Mouse (Mus musculus) limb, embryonic 11.5 days (tissue): ENCODE measurements around the gene Gtf3c5. TPM values are rescaled to one million over a fixed set of nuclear protein-coding genes. Genes with fewer than 3 reads are reported as not detected.
A peak's percentile ranks its signal among the peaks of the same experiment; 100 is the strongest.

Source experiments
- ATAC-seq: fragments of 200-750 bp; cut with Nextera tagmentation; 2 replicates; pipeline ENCODE4 v1.8.0; 2017; ENCODE audit warnings: low read depth; ENCODE audit not compliant: insufficient number of reproducible peaks, low FRiP score, low TSS enrichment
- DNase-seq: peaks from one replicate; pipeline ENCODE4 v3.0.0-alpha.2; 2015; ENCODE audit warnings: low spot score
- H3K27ac ChIP-seq: fragments of 300-500 bp; sonication (generic); replicated peaks from 2 replicates; pipeline ENCODE4 v1.5.1; 2014; ENCODE audit warnings: low read depth, mild to moderate bottlenecking, low read length
- H3K27me3 ChIP-seq: fragments of 300-500 bp; sonication (generic); 2 replicates; pipeline ENCODE4 v1.6.1; 2014; ENCODE audit warnings: mild to moderate bottlenecking, low read length, mixed read lengths; ENCODE audit not compliant: control insufficient read depth, insufficient read depth
- H3K36me3 ChIP-seq: fragments of 300-500 bp; sonication (generic); 2 replicates; pipeline ENCODE4 v1.6.1; 2014; ENCODE audit warnings: mild to moderate bottlenecking, low read length, moderate library complexity, mixed read lengths; ENCODE audit not compliant: control insufficient read depth, insufficient read depth
- H3K4me1 ChIP-seq: fragments of 300-500 bp; sonication (generic); 2 replicates; pipeline ENCODE4 v1.6.1; 2014; ENCODE audit warnings: low read length, mixed read lengths; ENCODE audit not compliant: control insufficient read depth, insufficient read depth
- H3K4me2 ChIP-seq: fragments of 300-500 bp; sonication (generic); 2 replicates; pipeline ENCODE4 v1.6.1; 2014; ENCODE audit warnings: low read depth, mild to moderate bottlenecking, moderate library complexity; ENCODE audit not compliant: severe bottlenecking
- H3K4me3 ChIP-seq: fragments of 300-500 bp; sonication (generic); 2 replicates; pipeline ENCODE4 v1.5.1; 2014; ENCODE audit warnings: low read depth, low read length
- H3K9ac ChIP-seq: fragments of 300-500 bp; sonication (generic); 2 replicates; pipeline ENCODE4 v1.6.1; 2014; ENCODE audit warnings: mild to moderate bottlenecking, low read length
- H3K9me3 ChIP-seq: fragments of 300-500 bp; sonication (generic); 2 replicates; pipeline ENCODE4 v1.6.1; 2016; ENCODE audit warnings: low read length; ENCODE audit not compliant: control insufficient read depth
- WGBS: fragments of 180-500 bp; shearing (Covaris S2); extraction: QIAGEN DNeasy Blood & Tissue Kit; methylation state at CpG from one replicate; pipeline ENCODE4 v1.1.7; 2014; 5-methylcytosine and 5-hydroxymethylcytosine counted together
- polyA plus RNA-seq: library from polyadenylated mRNA; unstranded; fragments of >200 nt; fragmentation: Nextera tagmentation; extraction: Ambion mirVana; gene quantifications from 2 replicates; pipeline ENCODE4 v1.2.1, GENCODE M21; 2014

Gene Gtf3c5
- polyA plus RNA-seq, 1 experiment from 2014 or later: 48.6 TPM

DNA sequence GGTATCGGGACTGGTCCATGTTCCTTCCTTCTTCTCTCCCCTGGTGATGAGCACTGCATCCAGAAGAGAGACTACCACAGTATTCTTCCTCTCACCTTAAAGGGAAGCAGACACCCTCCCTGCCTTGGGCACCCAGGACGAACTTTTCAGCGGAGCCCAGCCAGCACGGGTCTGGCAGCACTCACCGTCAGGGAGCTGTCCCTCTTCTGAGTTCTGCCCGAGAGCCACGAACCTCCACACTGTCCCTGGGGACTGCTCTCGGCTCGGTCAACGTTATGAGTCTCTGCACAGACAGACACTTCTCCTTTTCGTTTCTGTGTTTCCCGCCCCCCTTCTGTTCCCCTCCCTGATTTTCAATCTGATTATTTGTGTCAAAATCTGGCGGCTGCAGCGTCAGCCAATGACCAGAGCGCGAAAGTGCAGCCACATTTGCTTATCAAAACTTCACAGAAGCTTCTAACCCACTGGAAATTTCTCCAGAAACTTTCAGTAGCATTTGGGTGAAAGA lies 38.2 kb upstream of the Gtf3c5 start, which contains the start of gene Gfi1b:
TSS of gene Gfi1b (minus strand) at position 319 of the 508 bp plus-strand sequence.
- ATAC-seq (no peak), DNase-seq (peak; percentile 36)
- Histone ChIP-seq H3K9me3 (no peaks in the 10 kb centered on the region), H3K27me3 (peaks cover 20% of the 10 kb centered on the region), H3K4me3 (no peak within 1 kb of the TSS), H3K4me2 (no peak within 1 kb of the TSS), H3K36me3 (no peaks in the 10 kb centered on the region), H3K27ac (no peak within 1 kb of the TSS), H3K9ac (no peak within 1 kb of the TSS), H3K4me1 (no peaks in the 10 kb centered on the region)
- WGBS: 7% methylated on average over 16 of the region's 16 CpGs

DNA sequence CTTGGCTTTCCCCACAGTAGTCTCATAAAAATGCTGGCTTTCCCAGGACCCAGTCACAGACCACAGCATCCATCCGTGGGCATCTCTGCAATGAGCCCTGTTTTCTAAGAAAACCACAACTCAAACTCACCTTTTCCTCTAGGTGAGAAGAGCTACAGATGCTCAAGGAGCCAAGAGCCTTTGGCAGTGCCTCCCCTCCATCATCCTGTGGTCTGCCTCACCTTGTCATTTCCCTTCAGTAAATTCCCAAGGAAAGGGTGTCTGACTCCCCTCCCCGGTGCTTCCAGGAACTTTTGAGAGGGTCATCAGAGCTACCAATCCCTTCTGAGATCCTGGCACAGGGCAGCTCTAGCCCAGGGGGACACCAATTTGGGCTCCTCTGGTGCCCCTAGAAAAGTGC lies 37.6 kb upstream of the Gtf3c5 start:
- H3K4me1 ChIP-seq: no peaks in the 10 kb centered on the region
- no peak overlapping the region for H3K9ac ChIP-seq
- no peak for ATAC-seq
- H3K4me3 ChIP-seq: no peak overlapping the region
- no peaks in the 10 kb centered on the region for H3K36me3 ChIP-seq
- H3K27me3 ChIP-seq: peaks cover 20% of the 10 kb centered on the region
- DNase-seq: no peak
- H3K4me2 ChIP-seq: no peak overlapping the region
- no peak overlapping the region for H3K27ac ChIP-seq
- no peaks in the 10 kb centered on the region for H3K9me3 ChIP-seq
- 27% methylated on average over 2 of the region's 2 CpGs for WGBS

DNA sequence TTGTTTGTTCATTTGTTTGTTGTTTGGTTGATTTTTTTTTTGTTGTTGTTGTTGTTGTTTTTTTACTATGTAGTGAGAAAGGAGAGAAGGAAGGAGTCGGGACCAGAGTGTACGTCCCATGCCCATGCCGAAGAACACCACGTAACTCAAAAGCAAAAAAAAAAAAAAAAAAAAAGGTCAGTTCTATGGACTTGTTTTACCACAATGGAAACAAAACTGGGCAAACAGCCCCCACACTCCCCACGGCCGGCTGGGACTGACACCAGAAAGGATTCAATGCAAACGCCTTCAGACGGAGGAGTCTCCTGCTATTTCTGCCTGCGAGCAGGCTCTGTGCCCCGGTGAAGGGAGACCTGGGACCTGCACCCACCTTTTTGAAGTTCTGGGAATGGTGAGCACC lies 37.0 kb upstream of the Gtf3c5 start:
- no peaks in the 10 kb centered on the region for H3K9me3 ChIP-seq
- no peaks in the 10 kb centered on the region for H3K4me1 ChIP-seq
- WGBS: 68% methylated on average over 10 of the region's 10 CpGs
- H3K36me3 ChIP-seq: no peaks in the 10 kb centered on the region
- H3K9ac ChIP-seq: no peak overlapping the region
- H3K4me3 ChIP-seq: no peak overlapping the region
- no peak overlapping the region for H3K4me2 ChIP-seq
- ATAC-seq (no peak), DNase-seq (no peak)
- no peak overlapping the region for H3K27ac ChIP-seq
- H3K27me3 ChIP-seq: peaks cover 20% of the 10 kb centered on the region

DNA sequence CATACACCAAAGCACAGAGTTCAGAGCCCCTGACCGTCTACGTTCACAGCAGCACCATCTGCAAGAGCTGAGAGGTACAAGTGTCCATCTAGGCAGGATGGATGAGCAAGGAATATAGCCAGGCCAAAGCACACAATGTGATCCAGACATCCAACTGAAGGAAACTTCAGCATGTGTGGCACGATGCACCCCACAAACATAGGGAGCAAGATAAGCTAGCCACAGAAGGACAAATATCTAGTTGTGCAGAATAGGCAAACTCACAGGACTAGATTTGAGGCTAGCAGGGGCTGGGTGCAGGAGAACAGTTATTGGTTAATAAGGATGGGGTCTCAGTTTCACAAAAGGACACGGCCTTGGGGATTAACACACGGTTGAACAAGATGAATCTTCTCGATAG lies 35.8 kb upstream of the Gtf3c5 start:
- no peak overlapping the region for H3K27ac ChIP-seq
- ATAC-seq: no peak
- H3K9me3 ChIP-seq: no peaks in the 10 kb centered on the region
- 92% methylated on average over 6 of the region's 6 CpGs for WGBS
- DNase-seq: no peak
- H3K27me3 ChIP-seq: peaks cover 20% of the 10 kb centered on the region
- H3K36me3 ChIP-seq: no peaks in the 10 kb centered on the region
- no peak overlapping the region for H3K4me2 ChIP-seq
- no peak overlapping the region for H3K4me3 ChIP-seq
- H3K4me1 ChIP-seq: no peaks in the 10 kb centered on the region
- H3K9ac ChIP-seq: no peak overlapping the region

DNA sequence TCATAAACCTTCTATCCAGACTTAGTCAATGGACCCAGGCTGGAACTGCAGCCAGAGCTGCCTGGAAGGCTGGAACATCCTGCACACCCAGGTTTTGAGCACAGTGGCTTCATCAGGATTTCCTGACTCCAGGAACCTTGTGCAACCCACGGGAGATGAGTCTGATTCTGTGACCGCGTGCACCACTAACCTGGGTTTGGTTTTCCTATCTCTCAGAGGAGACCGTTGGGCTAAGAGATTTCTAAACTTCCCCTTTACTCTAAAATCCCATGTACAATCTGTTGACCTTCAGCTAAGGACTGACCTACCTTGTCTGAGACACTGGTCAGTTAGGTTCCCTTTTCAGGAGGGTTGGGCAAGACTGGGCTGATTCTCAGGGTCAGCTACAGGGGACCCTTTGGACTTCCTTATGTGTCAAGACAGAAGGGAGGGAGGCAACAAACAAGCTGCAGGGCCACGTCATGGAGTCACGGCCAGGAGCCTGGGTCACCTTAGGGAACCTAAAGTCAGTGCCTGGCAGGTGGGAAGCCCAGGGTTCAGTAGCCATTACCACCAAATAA lies 35.3 kb upstream of the Gtf3c5 start:
- H3K4me2 ChIP-seq: no peak overlapping the region
- no peaks in the 10 kb centered on the region for H3K9me3 ChIP-seq
- H3K4me1 ChIP-seq: no peaks in the 10 kb centered on the region
- ATAC-seq: no peak
- no peak overlapping the region for H3K9ac ChIP-seq
- no peak for DNase-seq
- H3K27ac ChIP-seq: no peak overlapping the region
- 79% methylated on average over 6 of the region's 6 CpGs for WGBS
- no peaks in the 10 kb centered on the region; the same call in 1 of the 2 replicates for H3K36me3 ChIP-seq
- no peak overlapping the region for H3K4me3 ChIP-seq
- peaks cover 19% of the 10 kb centered on the region for H3K27me3 ChIP-seq

DNA sequence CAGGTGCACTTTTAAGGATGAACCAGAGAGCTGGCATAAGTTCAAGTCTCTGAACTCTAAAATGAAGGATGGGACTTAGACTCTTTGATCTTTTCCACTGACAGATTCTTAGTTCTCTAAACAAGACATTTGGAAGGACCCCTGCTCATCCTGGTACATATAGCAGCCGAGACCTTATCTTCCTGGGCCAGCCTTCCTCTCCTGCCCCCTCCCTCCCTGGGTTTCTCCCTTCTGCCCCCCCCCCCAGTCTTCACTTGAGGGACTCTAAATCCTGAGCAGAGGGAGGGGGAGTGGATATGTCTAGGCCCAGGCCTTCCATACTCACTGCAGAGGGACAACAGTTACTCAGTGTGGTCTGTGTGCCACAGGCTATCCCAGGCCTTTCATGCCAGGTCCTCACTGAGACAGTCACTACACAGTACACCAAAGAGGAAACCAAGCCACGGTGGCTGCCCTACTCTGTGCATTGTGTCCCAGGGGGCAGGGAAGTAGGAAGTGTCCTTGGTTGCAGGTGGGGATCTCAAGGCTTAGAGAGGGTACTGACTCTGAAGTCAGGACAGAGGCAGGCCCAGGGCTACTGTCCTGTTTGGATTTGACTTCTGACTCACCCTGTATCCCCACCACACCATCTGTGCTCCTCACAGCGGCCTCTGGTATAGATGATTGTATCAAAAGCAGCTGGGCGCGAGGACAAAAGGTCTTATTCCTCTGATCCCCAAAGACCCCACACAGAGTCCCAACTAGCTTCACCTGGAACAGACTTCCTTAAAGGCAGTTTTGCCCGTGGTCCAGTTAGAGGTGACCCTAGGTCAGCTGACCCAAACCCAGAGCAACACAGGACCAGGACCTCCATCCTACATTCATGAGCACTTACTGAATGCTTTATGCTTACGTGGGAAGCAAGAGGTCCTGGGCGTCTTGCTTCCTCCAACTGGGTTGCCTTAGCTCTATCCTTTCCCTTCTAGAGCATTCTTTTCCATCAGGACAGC lies 34.2 kb upstream of the Gtf3c5 start:
- no peak for DNase-seq
- Histone ChIP-seq H3K27ac (no peak overlapping the region), H3K36me3 (no peaks in the 10 kb centered on the region; the same call in 1 of the 2 replicates), H3K9me3 (no peaks in the 10 kb centered on the region), H3K4me3 (no peak overlapping the region), H3K27me3 (peaks cover 19% of the 10 kb centered on the region), H3K9ac (no peak overlapping the region), H3K4me1 (no peaks in the 10 kb centered on the region), H3K4me2 (no peak overlapping the region)
- 76% methylated on average over 8 of the region's 8 CpGs for WGBS
- ATAC-seq: no peak

DNA sequence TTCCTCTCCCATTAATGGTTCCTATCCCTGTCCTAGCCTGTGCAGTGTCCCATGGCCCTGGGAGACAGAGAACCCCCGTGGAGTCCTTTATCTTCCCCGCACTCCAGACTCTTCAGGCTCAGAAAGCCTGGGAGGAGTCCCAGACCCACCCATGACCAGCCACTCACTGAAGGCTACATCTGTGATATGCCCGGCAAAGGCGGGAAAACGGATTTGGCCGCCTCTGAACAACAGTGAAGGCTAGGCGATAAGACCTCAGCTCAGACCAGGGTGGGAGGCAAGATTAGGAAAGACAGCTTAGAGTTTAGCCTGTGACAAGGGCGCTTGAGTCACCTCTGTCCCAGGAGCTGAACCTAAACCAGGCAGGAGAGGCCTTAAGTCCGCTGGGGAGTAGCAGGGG lies 33.3 kb upstream of the Gtf3c5 start:
- ATAC-seq (no peak), DNase-seq (no peak)
- Histone ChIP-seq H3K9me3 (no peaks in the 10 kb centered on the region), H3K27ac (no peak overlapping the region), H3K4me3 (no peak overlapping the region), H3K4me2 (no peak overlapping the region), H3K36me3 (no peaks in the 10 kb centered on the region; the same call in 1 of the 2 replicates), H3K27me3 (peaks cover 15% of the 10 kb centered on the region), H3K4me1 (no peaks in the 10 kb centered on the region), H3K9ac (no peak overlapping the region)
- WGBS: 81% methylated on average over 9 of the region's 9 CpGs

DNA sequence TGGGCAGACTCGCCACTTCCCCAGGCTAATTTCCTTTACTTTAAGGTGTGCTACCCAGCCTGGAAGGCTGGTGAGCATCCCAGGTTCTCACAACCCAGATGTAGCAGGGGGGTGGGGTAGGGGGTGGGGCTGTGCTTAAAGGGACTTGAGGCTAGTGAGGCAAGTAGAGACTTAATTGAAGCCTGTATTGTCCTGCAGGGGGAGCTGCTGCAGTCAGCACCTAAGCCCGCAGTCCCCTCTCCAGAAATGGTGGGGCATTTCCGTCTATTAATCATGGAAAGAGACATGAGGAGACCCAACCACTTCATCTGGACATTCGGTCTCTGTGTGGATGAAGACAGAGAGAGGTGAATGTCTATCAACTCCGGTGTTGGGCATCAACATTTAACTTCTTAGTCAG lies 32.8 kb upstream of the Gtf3c5 start:
- 32% methylated on average over 5 of the region's 5 CpGs for WGBS
- Histone ChIP-seq H3K4me1 (no peaks in the 10 kb centered on the region), H3K27me3 (peaks cover 9% of the 10 kb centered on the region), H3K36me3 (no peaks in the 10 kb centered on the region; the same call in 1 of the 2 replicates), H3K9me3 (no peaks in the 10 kb centered on the region), H3K4me2 (no peak overlapping the region), H3K4me3 (no peak overlapping the region), H3K27ac (no peak overlapping the region), H3K9ac (no peak overlapping the region)
- DNase-seq: no peak
- no peak for ATAC-seq
